Mouse (Mus musculus) MEL (cell line): ENCODE measurements around the gene Topbp1. TPM values are rescaled to one million over a fixed set of nuclear protein-coding genes. Genes with fewer than 3 reads are reported as not detected.

ENCODE experiments used
- DNase-seq: peaks from one replicate; pipeline ENCODE4 v3.0.0; 2011; ENCODE audit warnings: low read depth, low spot score
- H3K27ac ChIP-seq: 2 replicates; pipeline ENCODE4 v1.5.1; 2012; ENCODE audit warnings: low read depth, mild to moderate bottlenecking, control low read depth, low read length, moderate library complexity; ENCODE audit not compliant: control insufficient read depth
- H3K27me3 ChIP-seq, 2 experiments: fragments of 150-350 bp in 1 of 2; sonication (generic) in 1 of 2; 2 replicates each; pipeline ENCODE4 v1.6.1; 2012; ENCODE audit warnings: low read length in 2 of 2, mild to moderate bottlenecking in 2 of 2, improper control_type of control experiment in 1 of 2, moderate library complexity in 1 of 2; ENCODE audit not compliant: insufficient read depth in 2 of 2, control insufficient read depth in 1 of 2
- H3K36me3 ChIP-seq, 2 experiments: 2 replicates each; pipeline ENCODE4 v1.6.1; 2012 to 2014; ENCODE audit warnings: low read length in 2 of 2, improper control_type of control experiment in 1 of 2, inconsistent platforms in 1 of 2, mild to moderate bottlenecking in 1 of 2; ENCODE audit not compliant: insufficient read depth in 2 of 2, control insufficient read depth in 1 of 2
- H3K4me1 ChIP-seq, 2 experiments: fragments of 150-350 bp in 1 of 2; sonication (generic) in 1 of 2; 2 replicates each; pipeline ENCODE4 v1.6.1; 2012; ENCODE audit warnings: low read length in 2 of 2, improper control_type of control experiment in 1 of 2, mild to moderate bottlenecking in 1 of 2; ENCODE audit not compliant: insufficient read depth in 2 of 2, control insufficient read depth in 1 of 2
- H3K4me3 ChIP-seq, 2 experiments: fragments of 150-350 bp in 1 of 2; sonication (generic) in 1 of 2; 2 replicates each; pipeline ENCODE4 v1.5.1; 2012; ENCODE audit warnings: low read depth in 2 of 2, low read length in 2 of 2, mild to moderate bottlenecking in 2 of 2, moderate library complexity in 2 of 2, control low read depth in 1 of 2, improper control_type of control experiment in 1 of 2; ENCODE audit not compliant: control insufficient read depth in 1 of 2, insufficient read depth in 1 of 2
- H3K79me2 ChIP-seq: 2 replicates; pipeline ENCODE4 v1.6.1; 2012; ENCODE audit warnings: mild to moderate bottlenecking, low read length, moderate library complexity; ENCODE audit not compliant: control insufficient read depth, poor library complexity, insufficient read depth
- H3K9ac ChIP-seq: 2 replicates; pipeline ENCODE4 v1.6.1; 2012; ENCODE audit warnings: low read depth, mild to moderate bottlenecking, control low read depth, low read length, moderate library complexity; ENCODE audit not compliant: control insufficient read depth, poor library complexity, severe bottlenecking
- H3K9me3 ChIP-seq: fragments of 150-350 bp; sonication (generic); replicated peaks from 2 replicates; pipeline ENCODE4 v1.6.1; 2012; ENCODE audit warnings: mild to moderate bottlenecking, low read length, improper control_type of control experiment, moderate library complexity; ENCODE audit not compliant: insufficient read depth
- BHLHE40 ChIP-seq: IDR thresholded peaks from 2 replicates; pipeline ENCODE4 v1.6.1; 2012; ENCODE audit warnings: low read depth, mild to moderate bottlenecking, inconsistent platforms, low read length, improper control_type of control experiment, borderline replicate concordance
- CHD1 ChIP-seq: IDR thresholded peaks from 2 replicates; pipeline ENCODE4 v1.6.1; 2012; ENCODE audit warnings: low read depth, mild to moderate bottlenecking, inconsistent platforms, low read length, improper control_type of control experiment
- CHD2 ChIP-seq: IDR thresholded peaks from 2 replicates; pipeline ENCODE4 v1.6.1; 2011; ENCODE audit warnings: low read length, improper control_type of control experiment
- E2F4 ChIP-seq: IDR thresholded peaks from 2 replicates; pipeline ENCODE4 v1.6.1; 2011; ENCODE audit warnings: low read depth, low read length, improper control_type of control experiment, borderline replicate concordance
- ELF1 ChIP-seq: IDR thresholded peaks from 2 replicates; pipeline ENCODE4 v1.6.1; 2014; ENCODE audit warnings: low read depth, mild to moderate bottlenecking, inconsistent platforms, low read length, improper control_type of control experiment, moderate library complexity
- EP300 ChIP-seq, 2 experiments: IDR thresholded peaks; 2 replicates each; pipeline ENCODE4 v1.6.1; 2011; ENCODE audit warnings: improper control_type of control experiment in 2 of 2, low read length in 2 of 2, low read depth in 1 of 2, mild to moderate bottlenecking in 1 of 2
- ETS1 ChIP-seq: IDR thresholded peaks from 2 replicates; pipeline ENCODE4 v1.6.1; 2012; ENCODE audit warnings: low read depth, mild to moderate bottlenecking, inconsistent platforms, low read length, improper control_type of control experiment, moderate library complexity
- GABPA ChIP-seq: IDR thresholded peaks from 2 replicates; pipeline ENCODE4 v1.6.1; 2012; ENCODE audit warnings: low read depth, mild to moderate bottlenecking, inconsistent platforms, low read length, improper control_type of control experiment, moderate library complexity
- JUND ChIP-seq: IDR thresholded peaks from 2 replicates; pipeline ENCODE4 v1.6.1; 2011; ENCODE audit warnings: low read depth, mild to moderate bottlenecking, improper control_type of control experiment, low read length
- MAFK ChIP-seq: IDR thresholded peaks from 2 replicates; pipeline ENCODE4 v1.6.1; 2011; ENCODE audit warnings: low read depth, mild to moderate bottlenecking, low read length, improper control_type of control experiment, borderline replicate concordance
- MAX ChIP-seq: IDR thresholded peaks from 2 replicates; pipeline ENCODE4 v1.6.1; 2011; ENCODE audit warnings: low read length, improper control_type of control experiment
- MEF2A ChIP-seq: IDR thresholded peaks from 2 replicates; pipeline ENCODE4 v1.6.1; 2014; ENCODE audit warnings: low read depth, mild to moderate bottlenecking, inconsistent platforms, low read length, improper control_type of control experiment; ENCODE audit not compliant: poor library complexity, insufficient replicate concordance, severe bottlenecking; ENCODE audit errors: extremely low read depth
- MXI1 ChIP-seq: IDR thresholded peaks from 2 replicates; pipeline ENCODE4 v1.6.1; 2011; ENCODE audit warnings: mild to moderate bottlenecking, low read depth, low read length, improper control_type of control experiment
- NRF1 ChIP-seq: IDR thresholded peaks from 2 replicates; pipeline ENCODE4 v1.6.1; 2014; ENCODE audit warnings: low read depth, mild to moderate bottlenecking, inconsistent platforms, low read length, improper control_type of control experiment, moderate library complexity; ENCODE audit not compliant: poor library complexity, insufficient read depth, severe bottlenecking
- POLR2A ChIP-seq, 2 experiments: IDR thresholded peaks; 2 replicates each; pipeline ENCODE4 v1.6.1; 2011 to 2012; ENCODE audit warnings: low read length in 2 of 2, mild to moderate bottlenecking in 2 of 2, control low read depth in 1 of 2, improper control_type of control experiment in 1 of 2, low read depth in 1 of 2, moderate library complexity in 1 of 2; ENCODE audit not compliant: control insufficient read depth in 1 of 2, insufficient read depth in 1 of 2, poor library complexity in 1 of 2
- POLR2AphosphoS2 ChIP-seq: IDR thresholded peaks from 2 replicates; pipeline ENCODE4 v1.6.1; 2011; ENCODE audit warnings: low read length, improper control_type of control experiment
- RCOR1 ChIP-seq: IDR thresholded peaks from 2 replicates; pipeline ENCODE4 v1.6.1; 2012; ENCODE audit warnings: low read depth, mild to moderate bottlenecking, inconsistent platforms, low read length, improper control_type of control experiment
- SIN3A ChIP-seq: IDR thresholded peaks from 2 replicates; pipeline ENCODE4 v1.6.1; 2012; ENCODE audit warnings: low read length, improper control_type of control experiment, inconsistent platforms
- SMC3 ChIP-seq: IDR thresholded peaks from 2 replicates; pipeline ENCODE4 v1.6.1; 2011; ENCODE audit warnings: low read depth, low read length, improper control_type of control experiment
- TBP ChIP-seq: IDR thresholded peaks from 2 replicates; pipeline ENCODE4 v1.8.0; 2011; ENCODE audit warnings: low read depth, low read length, improper control_type of control experiment
- TCF12 ChIP-seq: IDR thresholded peaks from 2 replicates; pipeline ENCODE4 v1.6.1; 2014; ENCODE audit warnings: low read depth, mild to moderate bottlenecking, inconsistent platforms, low read length, improper control_type of control experiment, moderate library complexity
- UBTF ChIP-seq: IDR thresholded peaks from 2 replicates; pipeline ENCODE4 v1.6.1; 2012; ENCODE audit warnings: low read depth, mild to moderate bottlenecking, inconsistent platforms, low read length, improper control_type of control experiment, moderate library complexity, borderline replicate concordance; ENCODE audit not compliant: insufficient read depth
- USF1 ChIP-seq: IDR thresholded peaks from 2 replicates; pipeline ENCODE4 v1.6.1; 2014; ENCODE audit warnings: low read depth, mild to moderate bottlenecking, inconsistent platforms, low read length, improper control_type of control experiment, moderate library complexity
- USF2 ChIP-seq, 2 experiments: IDR thresholded peaks; 2 replicates each; pipeline ENCODE4 v1.6.1; 2011 to 2012; ENCODE audit warnings: improper control_type of control experiment in 2 of 2, low read length in 2 of 2, borderline replicate concordance in 1 of 2, inconsistent platforms in 1 of 2, low read depth in 1 of 2, mild to moderate bottlenecking in 1 of 2; ENCODE audit not compliant: insufficient read depth in 1 of 2
- ZKSCAN1 ChIP-seq: IDR thresholded peaks from 2 replicates; pipeline ENCODE4 v1.6.1; 2012; ENCODE audit warnings: low read depth, mild to moderate bottlenecking, inconsistent platforms, low read length, improper control_type of control experiment, moderate library complexity
- ZMIZ1 ChIP-seq: IDR thresholded peaks from 2 replicates; pipeline ENCODE4 v1.6.1; 2012; ENCODE audit warnings: low read depth, mild to moderate bottlenecking, inconsistent platforms, low read length, improper control_type of control experiment, moderate library complexity
- polyA plus RNA-seq, 2 experiments: library from polyadenylated mRNA; stranded (reverse) in 1 of 2; unstranded in 1 of 2; fragments of >175 nt in 1 of 2; fragments of >200 nt in 1 of 2; gene quantifications; 2 replicates each; pipeline versions ENCODE4 v1.2.1 to v1.2.4; 2012; ENCODE audit warnings: low replicate concordance in 2 of 2, low read depth in 1 of 2; ENCODE audit not compliant: insufficient read length in 2 of 2, insufficient read depth in 1 of 2, missing spikeins in 1 of 2
- total RNA-seq: library from RNA; depleted of rRNA; stranded (reverse); fragments of 300-350 nt; gene quantifications from 2 replicates; pipeline ENCODE4 v1.2.3, GENCODE M21; 2012

The Topbp1 gene
- total and polyA plus RNA-seq, 3 experiments, result 127 to 756 (median 216) TPM

- peak overlapping the region; percentile 88 to 97 for H3K4me3 ChIP-seq
- H3K36me3 ChIP-seq, result peaks cover 32 to 44% of the 10 kb centered on the region in 2 experiments
- no peaks in the 10 kb centered on the region for H3K9me3 ChIP-seq
- H3K27ac ChIP-seq, result peak overlapping the region; percentile 78
- peak; percentile 50 for DNase-seq
- peaks cover 50% of the 10 kb centered on the region for H3K79me2 ChIP-seq
- TF ChIP-seq USF2 (IDR thresholded peaks at IDR 0.05; ENCODE audit: borderline replicate concordance in 1 of 2, insufficient read depth in 1 of 2, low read depth in 1 of 2, low read length in 2 of 2), result 0 out of 4 replicates have a peak, but pooled peaks of 1 of the 2 experiments have one; percentile 18
- no peak for TF ChIP-seq MEF2A
- 0 out of 2 replicates have a peak, but pooled peaks have one; percentile 23 for TF ChIP-seq POLR2AphosphoS2
- TF ChIP-seq USF1, result peak; percentile 79
- peak; percentile 82 for TF ChIP-seq MAX
- peak overlapping the region; percentile 98 for H3K9ac ChIP-seq
- H3K27me3 ChIP-seq, result no peaks in the 10 kb centered on the region
- H3K4me1 ChIP-seq, result peaks cover 13 to 26% of the 10 kb centered on the region in 2 experiments
Observed at GRCm38 (mm10) chr9:103364601-103365289, 59.7 kb downstream of the Topbp1 start.

- Histone ChIP-seq H3K9me3 (no peaks in the 10 kb centered on the region), H3K4me1 (peaks cover 13 to 23% of the 10 kb centered on the region in 2 experiments), H3K27me3 (no peaks in the 10 kb centered on the region), H3K27ac (peak within 1 kb of the TSS; percentile 78), H3K36me3 (peaks cover 27 to 37% of the 10 kb centered on the region in 2 experiments), H3K4me3 (peak within 1 kb of the TSS; percentile 88 to 97), H3K9ac (peak within 1 kb of the TSS; percentile 98), H3K79me2 (peaks cover 43% of the 10 kb centered on the region)
- peak; percentile 100 for DNase-seq
- no peak for TF ChIP-seq CHD1
- TF ChIP-seq TCF12, result peak; percentile 54
- no peak for TF ChIP-seq CHD2
- no peak for TF ChIP-seq SMC3
- no peak for TF ChIP-seq ETS1
- TF ChIP-seq BHLHE40, result peak; percentile 69; the same call in 1 of the 2 replicates
- peak; percentile 81 for TF ChIP-seq POLR2AphosphoS2
- no peak for TF ChIP-seq RCOR1
- peak; percentile 95 for TF ChIP-seq SIN3A
- TF ChIP-seq USF2 (IDR thresholded peaks at IDR 0.05; ENCODE audit: borderline replicate concordance in 1 of 2, insufficient read depth in 1 of 2, low read depth in 1 of 2, low read length in 2 of 2), result no peak
- TF ChIP-seq EP300 (IDR thresholded peaks at IDR 0.05; ENCODE audit: low read depth in 1 of 2, low read length in 2 of 2), result no peak
- peak; percentile 98 for TF ChIP-seq MAX
- peak; percentile 83 to 94 for TF ChIP-seq POLR2A (IDR thresholded peaks at IDR 0.05; ENCODE audit: control insufficient read depth in 1 of 2, insufficient read depth in 1 of 2, low read depth in 1 of 2, low read length in 2 of 2, poor library complexity in 1 of 2)
- no peak for TF ChIP-seq JUND
- 0 out of 2 replicates have a peak, but pooled peaks have one; percentile 78 for TF ChIP-seq UBTF
- TF ChIP-seq ELF1, result 0 out of 2 replicates have a peak, but pooled peaks have one; percentile 17
- peak; percentile 64 for TF ChIP-seq USF1
- TF ChIP-seq E2F4, result peak; percentile 41; the same call in 1 of the 2 replicates
- peak; percentile 67 for TF ChIP-seq ZMIZ1
- TF ChIP-seq GABPA, result no peak
- TF ChIP-seq MAFK, result no peak
- peak; percentile 99 for TF ChIP-seq MXI1
- peak; percentile 73; the same call in 1 of the 2 replicates for TF ChIP-seq TBP
- no peak for TF ChIP-seq ZKSCAN1
- peak; percentile 85 for TF ChIP-seq NRF1
Observed at GRCm38 (mm10) chr9:103365290-103366247, 60.6 kb downstream of the Topbp1 start, which contains the start of gene Cdv3. Gene Cdv3 (minus strand): TSS chr9:103365840.
